Mouse (Mus musculus) myocyte (in vitro differentiated cells): ENCODE results near the gene Col9a1.

ENCODE experiments used
- MAX ChIP-seq: IDR thresholded peaks from one replicate; pipeline ENCODE4 v1.6.1; 2011; ENCODE audit warnings: low read depth, mild to moderate bottlenecking, control low read depth
- POLR2A ChIP-seq: IDR thresholded peaks from one replicate; pipeline ENCODE4 v1.6.1; 2011; ENCODE audit warnings: low read depth, mild to moderate bottlenecking, control low read depth, moderate library complexity; ENCODE audit not compliant: insufficient read length
- POLR2AphosphoS2 ChIP-seq: IDR thresholded peaks from one replicate; pipeline ENCODE4 v1.6.1; 2011; ENCODE audit warnings: low read depth, control low read depth; ENCODE audit not compliant: insufficient read length
- TCF12 ChIP-seq: IDR thresholded peaks from one replicate; pipeline ENCODE4 v1.6.1; 2011; ENCODE audit warnings: mild to moderate bottlenecking, control low read depth; ENCODE audit not compliant: poor library complexity, insufficient read depth, severe bottlenecking

DNA sequence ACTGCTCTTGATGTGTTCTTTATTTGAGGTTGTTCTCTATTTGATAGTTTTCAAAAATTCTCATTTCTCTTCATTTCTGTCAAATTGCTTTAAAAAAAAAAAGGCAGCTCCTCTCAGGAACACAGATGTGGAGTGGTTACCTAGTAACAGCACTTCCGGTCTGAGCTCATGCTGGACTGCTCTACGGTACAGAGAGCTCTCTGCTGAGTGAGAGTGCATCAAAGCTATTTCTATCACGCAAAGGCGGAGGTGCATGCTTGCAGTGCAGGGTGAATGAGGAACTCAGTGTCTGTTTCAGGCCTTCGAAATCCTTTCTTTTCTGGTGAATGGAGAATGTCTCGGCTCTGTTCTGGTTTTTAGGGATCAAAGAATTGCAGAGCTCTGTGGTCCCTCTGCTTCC lies 41.6 kb downstream of the Col9a1 start:
- TF ChIP-seq MAX (no peak), POLR2A (no peak), TCF12 (no peak), POLR2AphosphoS2 (no peak)
